In the genomic region with DNA sequence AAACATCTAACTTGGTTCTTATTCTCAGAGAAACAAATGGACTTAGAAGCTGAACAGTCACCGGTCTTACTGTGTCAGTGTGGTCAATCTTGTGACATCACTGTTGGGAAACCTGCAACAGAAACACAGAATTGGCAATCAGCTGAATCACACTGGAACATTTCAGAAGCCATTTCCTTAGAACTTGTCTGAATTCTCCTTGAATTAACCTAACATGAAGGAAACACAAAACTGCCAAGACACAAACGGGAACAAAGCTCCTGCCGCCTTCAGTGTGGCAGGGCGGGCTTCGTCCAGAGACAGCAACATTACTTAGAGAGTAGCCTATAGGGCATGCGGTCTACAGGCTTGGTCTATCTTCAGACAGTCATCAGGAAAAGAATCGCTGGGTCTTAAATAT, we compare ENCODE assay signal across 10 mouse cellular contexts.
DNase-seq lines count a peak whose midpoint lies in the region; ATAC-seq and TF ChIP-seq lines count a peak whose summit lies in the region.
"Had no signal": no experiment of that assay in that cellular context is flagged by ENCODE, and none has a peak within 500 bp of the region (broad histone marks: within the 10 kb centered on the region; RNA-seq: fewer than 3 reads in every experiment).

No protein-coding gene starts in this region.

- no peaks in the 10 kb centered on the region for H3K27me3 ChIP-seq in heart, embryonic 13.5 days (replicated peaks)
- H3K27me3 ChIP-seq in heart, embryonic 10.5 days (ENCODE audit: insufficient read depth, poor library complexity, severe bottlenecking), result no peaks in the 10 kb centered on the region
- H3K27me3 ChIP-seq in forebrain, postnatal 0 days (ENCODE audit: insufficient read depth, low read length), result no peaks in the 10 kb centered on the region
- H3K27me3 ChIP-seq: limb, embryonic 13.5 days had no signal

- no peak overlapping the region for H3K4me3 ChIP-seq in heart, embryonic 13.5 days
- no peak overlapping the region for H3K4me3 ChIP-seq in heart, embryonic 10.5 days
- H3K4me3 ChIP-seq in bone marrow, adult 2 months (replicated peaks; ENCODE audit: control insufficient read depth, low read depth, low read length), result no peak overlapping the region
- H3K4me3 ChIP-seq in forebrain, postnatal 0 days (ENCODE audit: low read depth, low read length), result no peak overlapping the region
- H3K4me3 ChIP-seq: limb, embryonic 13.5 days had no signal

- no peak for TF ChIP-seq POLR2A in bone marrow, adult 2 months (IDR thresholded peaks at IDR 0.05; ENCODE audit: borderline replicate concordance, control insufficient read depth, low read depth, low read length)

- H3K4me1 ChIP-seq in heart, embryonic 13.5 days, result peaks cover 34% of the 10 kb centered on the region
- H3K4me1 ChIP-seq in heart, embryonic 10.5 days, result peaks cover 17% of the 10 kb centered on the region
- H3K4me1 ChIP-seq in bone marrow, adult 2 months (ENCODE audit: control insufficient read depth, insufficient read depth, low read length), result no peaks in the 10 kb centered on the region; the same call in 1 of the 2 replicates
- no peaks in the 10 kb centered on the region for H3K4me1 ChIP-seq in forebrain, postnatal 0 days (ENCODE audit: insufficient read depth)

- H3K27ac ChIP-seq in heart, embryonic 13.5 days (replicated peaks), result peak overlapping the region; percentile 48; the same call in 1 of the 2 replicates
- H3K27ac ChIP-seq in heart, embryonic 10.5 days, result no peak overlapping the region
- H3K27ac ChIP-seq in bone marrow, adult 2 months (ENCODE audit: control insufficient read depth, insufficient read depth, low read depth, low read length, poor library complexity), result peak overlapping the region; percentile 76
- H3K27ac ChIP-seq in forebrain, postnatal 0 days (ENCODE audit: low read depth, low read length), result no peak overlapping the region
- H3K27ac ChIP-seq: limb, embryonic 13.5 days had no signal

- no peak for TF ChIP-seq CTCF in bone marrow, adult 2 months (IDR thresholded peaks at IDR 0.05; ENCODE audit: control insufficient read depth, insufficient read depth, low read length)
- no peak for TF ChIP-seq CTCF in forebrain, postnatal 0 days (IDR thresholded peaks at IDR 0.05; ENCODE audit: low read depth)

- peaks cover 13% of the 10 kb centered on the region for H3K36me3 ChIP-seq in heart, embryonic 13.5 days
- peaks cover 11% of the 10 kb centered on the region; the same call in 1 of the 2 replicates for H3K36me3 ChIP-seq in heart, embryonic 10.5 days
- H3K36me3 ChIP-seq in forebrain, postnatal 0 days (ENCODE audit: insufficient read depth), result no peaks in the 10 kb centered on the region

- H3K4me2 ChIP-seq in heart, embryonic 13.5 days, result no peak overlapping the region
- H3K4me2 ChIP-seq in forebrain, postnatal 0 days (ENCODE audit: low read depth), result no peak overlapping the region
- H3K4me2 ChIP-seq: limb, embryonic 13.5 days had no signal

- no peak for ATAC-seq in heart, embryonic 13.5 days (ENCODE audit: extremely low read depth, insufficient number of reproducible peaks, low FRiP score, low TSS enrichment)
- peak; percentile 84 for ATAC-seq in megakaryocyte, adult 5-6 weeks (ENCODE audit: poor library complexity, severe bottlenecking)
- no peak for ATAC-seq in forebrain, postnatal 0 days

- 56% methylated on average over 7 of the region's 7 CpGs for WGBS in heart, embryonic 13.5 days
- 59% methylated on average over 7 of the region's 7 CpGs for WGBS in heart, embryonic 10.5 days
- WGBS in bone marrow, adult 2 months, result 12% methylated on average over 7 of the region's 7 CpGs
- 49% methylated on average over 7 of the region's 7 CpGs for WGBS in forebrain, postnatal 0 days

- no peak for DNase-seq in heart, embryonic 10.5 days (ENCODE audit: low spot score)
- peak; percentile 98 for DNase-seq in 416B (ENCODE audit: low read depth)
- no peak for DNase-seq in thymus, postnatal 0 days (ENCODE audit: low spot score)
- no peak for DNase-seq in forebrain, postnatal 0 days
- DNase-seq in cerebellum, adult 11-12 months, result no peak
- DNase-seq: kidney, postnatal 36 days had no signal

- H3K9ac ChIP-seq in heart, embryonic 13.5 days, result no peak overlapping the region
- no peak overlapping the region for H3K9ac ChIP-seq in forebrain, postnatal 0 days
- H3K9ac ChIP-seq: limb, embryonic 13.5 days had no signal

- no peaks in the 10 kb centered on the region for H3K9me3 ChIP-seq in heart, embryonic 13.5 days
- H3K9me3 ChIP-seq in heart, embryonic 10.5 days, result no peaks in the 10 kb centered on the region
- H3K9me3 ChIP-seq in forebrain, postnatal 0 days (ENCODE audit: low read length), result no peaks in the 10 kb centered on the region
- H3K9me3 ChIP-seq: limb, embryonic 13.5 days had no signal

Comparison
In these comparisons a context has a peak if more than half of its experiments do, and no peak if none do; other contexts are left out.
1. H3K27ac ChIP-seq: peak in heart, embryonic 13.5 days (single experiment) and bone marrow, adult 2 months (single experiment); none in heart, embryonic 10.5 days (single experiment) and forebrain, postnatal 0 days (single experiment).